Mouse (Mus musculus) liver, embryonic 14.5 days (tissue): ENCODE data around the gene Myh7. TPM values are rescaled to one million over a fixed set of nuclear protein-coding genes. Genes with fewer than 3 reads are reported as not detected.
"Not testable (repeated sequence)": the region's sequence is repeated elsewhere in the genome, so short reads cannot be mapped to it uniquely, and the experiment has no call there.

Experiments
- ATAC-seq: fragments of 200-750 bp; cut with Nextera tagmentation; 2 replicates; pipeline ENCODE4 v1.8.0; 2017; ENCODE audit warnings: moderate number of reproducible peaks, mild to moderate bottlenecking, moderate library complexity; ENCODE audit not compliant: insufficient read depth
- DNase-seq, 3 experiments: peaks; one replicate each; pipeline ENCODE4 v3.0.0-alpha.2; 2012 to 2013; ENCODE audit warnings: low read depth in 3 of 3, low spot score in 3 of 3
- H3K27ac ChIP-seq: fragments of 300-500 bp; sonication (generic); 2 replicates; pipeline ENCODE4 v1.5.1; 2014; ENCODE audit warnings: moderate library complexity, mild to moderate bottlenecking, control low read depth, inconsistent platforms
- H3K27me3 ChIP-seq: fragments of 300-500 bp; sonication (generic); 2 replicates; pipeline ENCODE4 v1.6.1; 2014; ENCODE audit warnings: mild to moderate bottlenecking, low read length, moderate library complexity; ENCODE audit not compliant: control insufficient read depth, insufficient read depth
- H3K36me3 ChIP-seq: fragments of 300-500 bp; sonication (generic); replicated peaks from 2 replicates; pipeline ENCODE4 v1.6.1; 2014; ENCODE audit warnings: low read depth; ENCODE audit not compliant: control insufficient read depth, insufficient read depth
- H3K4me1 ChIP-seq, 2 experiments: fragments of 200-500 bp in 1 of 2; fragments of 300-500 bp in 1 of 2; sonication (generic) in 1 of 2; replicated peaks; 2 replicates each; pipeline ENCODE4 v1.6.1; 2012 to 2014; ENCODE audit warnings: antibody characterized with exemption in 1 of 2, inconsistent platforms in 1 of 2, low read length in 1 of 2; ENCODE audit not compliant: control insufficient read depth in 2 of 2, insufficient read depth in 2 of 2
- H3K4me2 ChIP-seq: fragments of 300-500 bp; sonication (generic); 2 replicates; pipeline ENCODE4 v1.6.1; 2014; ENCODE audit warnings: low read depth, mild to moderate bottlenecking, control low read depth, moderate library complexity
- H3K4me3 ChIP-seq, 2 experiments: fragments of 200-500 bp in 1 of 2; fragments of 300-500 bp in 1 of 2; sonication (generic) in 1 of 2; 2 replicates each; pipeline ENCODE4 v1.5.1; 2012 to 2014; ENCODE audit warnings: low read depth in 2 of 2, low read length in 2 of 2, mild to moderate bottlenecking in 2 of 2, control low read depth in 1 of 2, inconsistent platforms in 1 of 2, moderate library complexity in 1 of 2; ENCODE audit not compliant: insufficient read depth in 1 of 2
- H3K9ac ChIP-seq: fragments of 300-500 bp; sonication (generic); replicated peaks from 2 replicates; pipeline ENCODE4 v1.6.1; 2014; ENCODE audit warnings: mild to moderate bottlenecking, control low read depth, moderate library complexity
- H3K9me3 ChIP-seq: fragments of 300-500 bp; sonication (generic); 2 replicates; pipeline ENCODE4 v1.6.1; 2016; ENCODE audit warnings: low read length, mixed read lengths; ENCODE audit not compliant: control insufficient read depth
- CTCF ChIP-seq: IDR thresholded peaks from 2 replicates; pipeline ENCODE4 v1.5.1; 2016; ENCODE audit warnings: antibody characterized with exemption, low read depth, control low read depth
- EP300 ChIP-seq: IDR thresholded peaks from 2 replicates; pipeline ENCODE4 v1.6.1; 2016; ENCODE audit warnings: antibody characterized with exemption, low read depth
- WGBS: fragments of 180-500 bp; shearing (Covaris S2); extraction: QIAGEN DNeasy Blood & Tissue Kit; methylation state at CpG from one replicate; pipeline ENCODE4 v1.1.7; 2014; ENCODE audit not compliant: insufficient replicate concordance; 5-methylcytosine and 5-hydroxymethylcytosine counted together
- polyA plus RNA-seq, 2 experiments: library from polyadenylated mRNA; depleted of rRNA in 1 of 2; stranded (reverse) in 1 of 2; unstranded in 1 of 2; fragments of >200 nt; fragmentation: Nextera tagmentation in 1 of 2; extraction: Ambion mirVana in 1 of 2; gene quantifications; 2 replicates each; pipeline versions ENCODE4 v1.2.1 to v1.2.3; 2012 to 2014

Myh7 gene
- polyA plus RNA-seq (2012; rRNA removed): 0.03 and 0.07 TPM in 2 replicates
- 0.05 TPM in 1 of 2 replicates, not detected in the other for polyA plus RNA-seq (2014; fragmentation: Nextera tagmentation; extraction: Ambion mirVana)

DNA sequence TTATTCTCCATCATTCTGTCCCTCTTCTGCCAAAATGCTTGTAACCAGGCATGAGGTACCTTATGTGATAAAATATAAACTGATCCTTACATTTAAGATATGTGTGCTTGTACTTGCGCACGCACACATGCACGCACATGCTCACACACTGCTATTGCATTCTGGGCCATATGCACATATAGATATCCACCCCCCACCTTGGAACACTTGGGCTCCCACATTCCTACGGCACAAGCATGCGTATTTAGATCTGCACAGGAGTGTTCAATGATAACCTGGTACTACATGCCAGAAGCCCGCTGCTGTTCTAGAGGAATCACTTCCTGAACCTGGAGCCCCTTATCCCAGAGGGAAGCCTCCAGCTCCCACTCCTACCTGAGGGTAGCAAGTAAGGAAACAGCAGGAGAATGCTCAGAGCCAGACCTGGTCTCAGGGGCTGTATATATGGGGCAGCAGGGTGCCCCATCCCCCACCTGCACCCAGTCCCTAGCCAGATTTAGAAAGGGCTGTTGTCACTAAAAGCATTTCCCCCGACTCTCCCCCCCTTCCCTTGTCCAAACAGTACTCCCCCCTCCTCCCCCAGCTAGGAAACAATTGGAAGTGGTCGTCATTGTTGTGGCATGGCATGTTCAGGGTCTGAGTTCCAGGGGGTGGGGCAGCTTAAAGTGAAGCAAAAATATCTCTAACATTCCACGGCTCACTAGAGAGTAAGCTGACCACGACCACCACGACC, at the start of gene Myh7:
Myh7 (minus strand) TSS at position 491 of the 733 bp plus-strand sequence.
- WGBS: 42% methylated on average over 11 of the region's 11 CpGs
- no peaks in the 10 kb centered on the region; the same call in 1 of the 2 replicates for H3K27me3 ChIP-seq
- no peak for ATAC-seq
- H3K4me3 ChIP-seq: no peak within 1 kb of the TSS
- H3K9me3 ChIP-seq: no peaks in the 10 kb centered on the region
- H3K4me2 ChIP-seq: no peak within 1 kb of the TSS
- DNase-seq: no peak
- no peak for TF ChIP-seq EP300
- no peak for TF ChIP-seq CTCF
- no peaks in the 10 kb centered on the region for H3K4me1 ChIP-seq
- no peaks in the 10 kb centered on the region for H3K36me3 ChIP-seq
- H3K27ac ChIP-seq: no peak within 1 kb of the TSS
- no peak within 1 kb of the TSS for H3K9ac ChIP-seq

- H3K27ac ChIP-seq, DNase-seq, ATAC-seq, H3K4me2 ChIP-seq, H3K4me1 ChIP-seq, H3K9ac ChIP-seq, H3K27me3 ChIP-seq, H3K36me3 ChIP-seq, H3K4me3 ChIP-seq, H3K9me3 ChIP-seq: not testable (repeated sequence)
- WGBS: 80% methylated on average over 1 of the region's 2 CpGs
These were observed 49.3 kb upstream of the Myh7 start for GRCm38 (mm10) chr14:55043694-55044093.

GRCm38 (mm10) chr14:55032695-55033225, 38.3 kb upstream of the Myh7 start:
- ATAC-seq (no peak), DNase-seq (no peak)
- Histone ChIP-seq H3K36me3 (no peaks in the 10 kb centered on the region), H3K4me1 (0 out of 4 replicates have a peak, but pooled peaks cover 2 to 3% of the 10 kb centered on the region in 2 experiments), H3K4me3 (no peak overlapping the region), H3K27me3 (no peaks in the 10 kb centered on the region; the same call in 1 of the 2 replicates), H3K4me2 (no peak overlapping the region), H3K27ac (no peak overlapping the region), H3K9ac (no peak overlapping the region), H3K9me3 (no peaks in the 10 kb centered on the region)
- 52% methylated on average over 19 of the region's 19 CpGs for WGBS
- TF ChIP-seq CTCF: no peak
- no peak for TF ChIP-seq EP300

DNA sequence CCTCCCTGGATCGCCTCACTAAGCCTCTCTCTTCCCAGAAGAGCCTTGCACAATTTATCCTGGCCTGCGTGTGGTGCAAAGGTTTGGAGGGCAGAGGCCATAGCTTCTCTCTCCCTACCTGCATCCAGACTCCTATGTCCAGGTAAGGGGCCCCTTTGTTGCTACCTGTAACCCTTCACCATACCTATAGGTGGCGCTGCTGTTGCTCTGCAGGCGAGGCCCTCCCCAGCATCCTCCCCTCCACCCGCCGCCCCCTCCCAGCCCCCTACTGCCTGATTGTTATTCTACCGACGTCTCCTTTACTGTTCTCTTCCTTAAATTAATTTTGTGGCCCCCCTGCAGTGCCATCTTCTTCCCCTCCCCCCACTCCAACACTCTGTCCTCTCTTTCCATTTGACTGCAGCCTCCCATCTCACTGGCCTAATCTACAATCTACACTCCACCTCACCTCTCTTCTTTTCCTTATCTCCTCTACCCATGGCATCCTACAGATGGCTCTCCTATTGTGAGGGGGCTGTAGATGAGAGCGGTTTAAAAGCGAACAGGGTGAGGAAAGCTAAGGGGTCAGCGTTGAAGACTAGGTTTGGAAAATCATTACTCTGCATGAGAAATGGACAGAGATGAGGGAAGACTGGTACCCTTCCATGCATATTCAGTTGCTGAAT, 34.7 kb upstream of the Myh7 start:
- ATAC-seq (no peak), DNase-seq (no peak)
- TF ChIP-seq CTCF (peak; percentile 73), EP300 (peak; percentile 38; the same call in 1 of the 2 replicates)
- Histone ChIP-seq H3K27me3 (no peaks in the 10 kb centered on the region; the same call in 1 of the 2 replicates), H3K4me2 (no peak overlapping the region; the same call in 1 of the 2 replicates), H3K9ac (no peak overlapping the region), H3K27ac (no peak overlapping the region), H3K4me1 (0 out of 4 replicates have a peak, but pooled peaks cover 2 to 3% of the 10 kb centered on the region in 2 experiments), H3K36me3 (no peaks in the 10 kb centered on the region), H3K9me3 (no peaks in the 10 kb centered on the region), H3K4me3 (no peak overlapping the region)
- WGBS: 9% methylated on average over 11 of the region's 11 CpGs

DNA sequence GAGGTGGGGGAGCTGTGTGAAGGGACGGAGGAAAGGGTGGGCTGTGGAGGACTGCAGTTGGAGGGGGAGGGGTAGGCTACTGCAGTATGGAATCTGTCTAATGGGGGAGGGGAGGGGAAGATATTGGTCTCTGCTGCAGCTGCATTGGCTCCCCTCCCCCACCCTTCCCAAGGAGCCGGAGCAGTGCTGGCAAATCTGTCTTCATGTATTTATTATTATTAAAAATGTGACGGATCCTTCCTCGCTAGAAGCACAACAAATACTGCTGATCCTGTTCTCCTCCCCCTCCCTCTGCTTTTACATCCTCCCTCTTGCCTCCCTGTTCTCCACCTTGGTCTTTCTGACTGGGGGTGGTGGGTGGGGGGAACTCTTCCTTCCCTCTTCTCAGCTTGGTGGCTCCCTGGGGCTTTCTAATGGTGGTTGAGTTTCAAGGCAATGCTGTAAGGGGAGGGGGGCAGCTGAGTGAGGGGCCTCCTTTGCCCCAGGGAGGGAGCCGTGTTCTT, 34.0 kb upstream of the Myh7 start:
- DNase-seq (no peak), ATAC-seq (no peak)
- Histone ChIP-seq H3K9me3 (no peaks in the 10 kb centered on the region), H3K4me2 (no peak overlapping the region), H3K4me1 (0 out of 4 replicates have a peak, but pooled peaks cover 2 to 3% of the 10 kb centered on the region in 2 experiments), H3K27ac (no peak overlapping the region), H3K9ac (no peak overlapping the region), H3K4me3 (no peak overlapping the region), H3K27me3 (no peaks in the 10 kb centered on the region; the same call in 1 of the 2 replicates), H3K36me3 (peaks cover 4% of the 10 kb centered on the region)
- no peak for TF ChIP-seq EP300
- TF ChIP-seq CTCF: no peak
- 20% methylated on average over 5 of the region's 5 CpGs for WGBS
